Mouse (Mus musculus) midbrain, postnatal 0 days (tissue): ENCODE data around the gene Gorab. TPM values are rescaled to one million over a fixed set of nuclear protein-coding genes. Genes with fewer than 3 reads are reported as not detected.

ENCODE experiments used
- ATAC-seq: fragments of 200-750 bp; cut with Nextera tagmentation; 2 replicates; pipeline ENCODE4 v1.8.0; 2017; ENCODE audit warnings: moderate number of reproducible peaks, mild to moderate bottlenecking, moderate TSS enrichment, moderate library complexity; ENCODE audit not compliant: low FRiP score
- DNase-seq: peaks from one replicate; pipeline ENCODE4 v3.0.0-alpha.2; 2015; ENCODE audit warnings: low spot score
- H3K27ac ChIP-seq: fragments of 300-500 bp; sonication (generic); 2 replicates; pipeline ENCODE4 v1.5.1; 2014; ENCODE audit warnings: low read depth, mild to moderate bottlenecking, low read length, mixed read lengths
- H3K27me3 ChIP-seq: fragments of 300-500 bp; sonication (generic); 2 replicates; pipeline ENCODE4 v1.6.1; 2014; ENCODE audit warnings: low read length, control low read depth, mixed read lengths; ENCODE audit not compliant: insufficient read depth
- H3K36me3 ChIP-seq: fragments of 300-500 bp; sonication (generic); 2 replicates; pipeline ENCODE4 v1.6.1; 2014; ENCODE audit warnings: low read length, control low read depth, mixed read lengths; ENCODE audit not compliant: insufficient read depth
- H3K4me1 ChIP-seq: fragments of 300-500 bp; sonication (generic); 2 replicates; pipeline ENCODE4 v1.6.1; 2014; ENCODE audit warnings: mild to moderate bottlenecking, control low read depth, antibody characterized with exemption, low read length, mixed read lengths; ENCODE audit not compliant: insufficient read depth
- H3K4me2 ChIP-seq: fragments of 300-500 bp; sonication (generic); 2 replicates; pipeline ENCODE4 v1.6.1; 2014; ENCODE audit warnings: low read depth, mild to moderate bottlenecking, low read length, mixed read lengths; ENCODE audit not compliant: poor library complexity, severe bottlenecking
- H3K4me3 ChIP-seq: fragments of 300-500 bp; sonication (generic); 2 replicates; pipeline ENCODE4 v1.5.1; 2014; ENCODE audit warnings: low read depth, mild to moderate bottlenecking, low read length, moderate library complexity
- H3K9ac ChIP-seq: fragments of 300-500 bp; sonication (generic); replicated peaks from 2 replicates; pipeline ENCODE4 v1.6.1; 2014; ENCODE audit warnings: mild to moderate bottlenecking, low read length, moderate library complexity, mixed read lengths; ENCODE audit not compliant: poor library complexity, severe bottlenecking
- H3K9me3 ChIP-seq: fragments of 300-500 bp; sonication (generic); 2 replicates; pipeline ENCODE4 v1.6.1; 2016; ENCODE audit warnings: low read length, control low read depth
- CTCF ChIP-seq: IDR thresholded peaks from 2 replicates; pipeline ENCODE4 v1.5.1; 2016; ENCODE audit warnings: antibody characterized with exemption, mild to moderate bottlenecking
- WGBS: fragments of 180-500 bp; shearing (Covaris S2); extraction: QIAGEN DNeasy Blood & Tissue Kit; methylation state at CpG from one replicate; pipeline ENCODE4 v1.1.7; 2014; 5-methylcytosine and 5-hydroxymethylcytosine counted together
- polyA plus RNA-seq: library from polyadenylated mRNA; unstranded; fragments of >200 nt; fragmentation: Nextera tagmentation; extraction: Ambion mirVana; gene quantifications from 2 replicates; pipeline ENCODE4 v1.2.1, GENCODE M21; 2015
- total RNA-seq: library from RNA; depleted of rRNA; stranded (reverse); fragments of >200 nt; gene quantifications from 2 replicates; pipeline ENCODE4 v1.2.3, GENCODE M21; 2014

Gorab gene
- total and polyA plus RNA-seq, 2 experiments from 2014 or later, result 12.7 to 17.0 TPM

DNA sequence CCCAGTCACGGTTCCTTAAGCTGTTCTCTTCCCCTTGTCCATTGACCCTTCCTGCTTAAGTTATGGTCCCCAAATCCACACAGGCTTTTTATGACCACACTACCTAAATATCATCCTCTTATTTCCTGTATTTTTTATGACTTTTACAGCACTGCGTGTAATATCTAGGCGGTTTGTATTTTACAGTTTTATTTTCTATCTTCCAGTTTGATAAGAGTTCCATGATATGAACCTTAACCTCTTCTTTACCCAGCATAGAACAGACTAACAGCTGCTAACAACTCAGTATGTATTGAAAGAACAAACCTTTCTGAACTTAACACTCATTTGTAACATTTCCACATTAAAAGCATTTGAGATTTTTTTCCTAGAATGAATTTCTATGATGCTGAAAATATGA lies 2.7 kb upstream of the Gorab start:
- H3K4me3 ChIP-seq, result no peak overlapping the region
- ATAC-seq (no peak), DNase-seq (no peak)
- peaks cover 10% of the 10 kb centered on the region for H3K4me1 ChIP-seq
- no peak overlapping the region for H3K4me2 ChIP-seq
- 79% methylated on average over 3 of the region's 3 CpGs for WGBS
- H3K36me3 ChIP-seq, result no peaks in the 10 kb centered on the region
- TF ChIP-seq CTCF, result no peak
- H3K27ac ChIP-seq, result no peak overlapping the region
- H3K9me3 ChIP-seq, result no peaks in the 10 kb centered on the region
- H3K9ac ChIP-seq, result no peak overlapping the region
- H3K27me3 ChIP-seq, result no peaks in the 10 kb centered on the region

DNA sequence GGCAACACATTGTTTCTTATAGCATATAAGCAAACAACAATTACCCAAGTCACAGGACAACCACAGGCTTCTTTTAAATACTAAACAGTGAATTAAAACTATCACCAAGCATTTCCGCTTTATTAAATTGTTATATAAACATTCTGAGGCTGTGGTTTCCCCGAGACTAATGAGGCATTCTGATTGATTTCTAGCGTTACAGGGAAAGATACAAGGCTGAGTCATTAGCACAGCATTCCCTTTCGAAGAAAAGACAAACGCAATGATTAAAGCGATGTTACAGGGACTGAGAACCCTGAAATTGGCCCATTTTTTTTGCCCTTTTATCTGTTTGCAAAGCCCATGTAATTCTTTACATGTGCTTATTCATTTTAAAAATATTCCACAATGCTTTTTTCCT lies 12.1 kb downstream of the Gorab start:
- no peak for TF ChIP-seq CTCF
- H3K27ac ChIP-seq, result no peak overlapping the region
- H3K9me3 ChIP-seq, result no peaks in the 10 kb centered on the region
- DNase-seq, result no peak
- H3K9ac ChIP-seq, result no peak overlapping the region
- H3K4me3 ChIP-seq, result no peak overlapping the region
- peaks cover 24% of the 10 kb centered on the region for H3K36me3 ChIP-seq
- no peak overlapping the region for H3K4me2 ChIP-seq
- H3K4me1 ChIP-seq, result no peaks in the 10 kb centered on the region
- ATAC-seq, result no peak
- WGBS, result 90% methylated on average over 6 of the region's 6 CpGs
- no peaks in the 10 kb centered on the region for H3K27me3 ChIP-seq

GRCm38 (mm10) chr1:163390044-163390443 lies 13.4 kb downstream of the Gorab start:
- Histone ChIP-seq H3K4me1 (no peaks in the 10 kb centered on the region), H3K4me2 (no peak overlapping the region), H3K4me3 (no peak overlapping the region), H3K27me3 (no peaks in the 10 kb centered on the region), H3K9me3 (no peaks in the 10 kb centered on the region), H3K9ac (no peak overlapping the region), H3K36me3 (peaks cover 29% of the 10 kb centered on the region), H3K27ac (no peak overlapping the region)
- 95% methylated on average over 4 of the region's 4 CpGs for WGBS
- DNase-seq (no peak), ATAC-seq (no peak)
- TF ChIP-seq CTCF, result no peak

GRCm38 (mm10) chr1:163386196-163386595 lies 17.3 kb downstream of the Gorab start:
- Histone ChIP-seq H3K4me2 (no peak overlapping the region), H3K4me1 (no peaks in the 10 kb centered on the region), H3K4me3 (no peak overlapping the region), H3K27me3 (no peaks in the 10 kb centered on the region), H3K27ac (no peak overlapping the region), H3K9ac (no peak overlapping the region), H3K9me3 (no peaks in the 10 kb centered on the region), H3K36me3 (peaks cover 12% of the 10 kb centered on the region)
- WGBS, result 92% methylated on average over 9 of the region's 9 CpGs
- DNase-seq (no peak), ATAC-seq (no peak)
- TF ChIP-seq CTCF, result no peak

GRCm38 (mm10) chr1:163383442-163384027 lies 19.9 kb downstream of the Gorab start:
- no peak for TF ChIP-seq CTCF
- Histone ChIP-seq H3K27ac (no peak overlapping the region), H3K9ac (no peak overlapping the region), H3K9me3 (no peaks in the 10 kb centered on the region), H3K4me2 (no peak overlapping the region), H3K4me1 (no peaks in the 10 kb centered on the region), H3K27me3 (no peaks in the 10 kb centered on the region), H3K36me3 (peaks cover 12% of the 10 kb centered on the region), H3K4me3 (no peak overlapping the region)
- DNase-seq (no peak), ATAC-seq (no peak)
- WGBS, result 74% methylated on average over 5 of the region's 5 CpGs

- Histone ChIP-seq H3K27ac (no peak overlapping the region), H3K9ac (no peak overlapping the region), H3K27me3 (no peaks in the 10 kb centered on the region), H3K36me3 (peaks cover 12% of the 10 kb centered on the region), H3K4me1 (no peaks in the 10 kb centered on the region), H3K4me3 (no peak overlapping the region), H3K9me3 (no peaks in the 10 kb centered on the region), H3K4me2 (no peak overlapping the region)
- no peak for ATAC-seq
- TF ChIP-seq CTCF, result no peak
- 95% methylated on average over 10 of the region's 10 CpGs for WGBS
- DNase-seq, result no peak
Measured at GRCm38 (mm10) chr1:163382048-163382719, 21.3 kb downstream of the Gorab start.
